Mouse (Mus musculus): ENCODE measurements around the gene Hoxa2. TPM values are rescaled to one million over a fixed set of nuclear protein-coding genes. Genes with fewer than 3 reads are reported as not detected.

The Hoxa2 gene
- total and polyA plus RNA-seq, 3 experiments = not detected

GRCm38 (mm10) chr6:52205638-52206621 lies 41.3 kb upstream of the Hoxa2 start:
- Histone ChIP-seq H3K9ac (ENCODE audit: control insufficient read depth, low read depth, low read length, poor library complexity, severe bottlenecking) (no peak overlapping the region), H3K27ac (ENCODE audit: control insufficient read depth, low read depth, low read length) (no peak overlapping the region), H3K4me1 (ENCODE audit: control insufficient read depth in 1 of 2, insufficient read depth in 2 of 2, low read length in 2 of 2) (no peaks in the 10 kb centered on the region), H3K79me2 (ENCODE audit: control insufficient read depth, insufficient read depth, low read length, poor library complexity) (no peaks in the 10 kb centered on the region), H3K9me3 (replicated peaks; ENCODE audit: insufficient read depth, low read length) (no peaks in the 10 kb centered on the region), H3K36me3 (ENCODE audit: control insufficient read depth in 1 of 2, insufficient read depth in 2 of 2, low read length in 2 of 2) (no peaks in the 10 kb centered on the region), H3K27me3 (ENCODE audit: control insufficient read depth in 1 of 2, insufficient read depth in 2 of 2, low read length in 2 of 2) (no peaks in the 10 kb centered on the region), H3K4me3 (ENCODE audit: control insufficient read depth in 1 of 2, insufficient read depth in 1 of 2, low read depth in 2 of 2, low read length in 2 of 2) (no peak overlapping the region)
- no peak for DNase-seq (ENCODE audit: low read depth, low spot score)
- TF ChIP-seq USF2 (IDR thresholded peaks at IDR 0.05; ENCODE audit: borderline replicate concordance in 1 of 2, insufficient read depth in 1 of 2, low read depth in 1 of 2, low read length in 2 of 2) (no peak), RCOR1 (IDR thresholded peaks at IDR 0.05; ENCODE audit: low read depth, low read length) (no peak), GATA1 (IDR thresholded peaks at IDR 0.05; ENCODE audit: low read depth, low read length) (no peak), MAFK (IDR thresholded peaks at IDR 0.05; ENCODE audit: borderline replicate concordance, low read depth, low read length) (no peak), POLR2AphosphoS5 (IDR thresholded peaks at IDR 0.05; ENCODE audit: borderline replicate concordance, low read depth, low read length) (no peak), MAX (IDR thresholded peaks at IDR 0.05; ENCODE audit: low read length) (no peak), EP300 (IDR thresholded peaks at IDR 0.05; ENCODE audit: low read depth in 1 of 2, low read length in 2 of 2) (no peak), MXI1 (IDR thresholded peaks at IDR 0.05; ENCODE audit: low read depth, low read length) (no peak), ZKSCAN1 (IDR thresholded peaks at IDR 0.05; ENCODE audit: low read depth, low read length) (no peak)

DNA sequence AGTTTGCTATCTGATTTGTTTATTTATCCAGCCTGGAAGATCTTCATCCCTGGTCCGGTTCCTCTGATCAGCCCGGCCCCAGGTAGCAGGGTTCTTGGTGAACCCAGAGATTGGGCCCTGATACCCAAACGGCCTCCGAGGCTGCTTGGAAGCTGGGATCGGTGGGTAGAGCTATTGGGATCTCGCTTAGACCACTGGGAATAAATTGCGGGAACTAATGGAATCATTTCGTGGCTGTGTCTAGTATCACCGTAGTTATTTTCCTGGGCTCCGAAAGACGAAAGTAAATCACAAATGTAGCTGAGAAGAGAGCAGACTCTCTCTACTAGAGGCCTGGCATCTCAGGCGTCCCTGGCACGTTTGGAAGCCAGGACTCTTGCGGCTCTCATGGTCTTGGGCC lies 40.6 kb upstream of the Hoxa2 start:
- no peak for DNase-seq (ENCODE audit: low read depth, low spot score)
- no peak overlapping the region for H3K27ac ChIP-seq (ENCODE audit: control insufficient read depth, low read depth, low read length)
- no peaks in the 10 kb centered on the region for H3K27me3 ChIP-seq (ENCODE audit: control insufficient read depth in 1 of 2, insufficient read depth in 2 of 2, low read length in 2 of 2)
- no peaks in the 10 kb centered on the region for H3K79me2 ChIP-seq (ENCODE audit: control insufficient read depth, insufficient read depth, low read length, poor library complexity)
- TF ChIP-seq BHLHE40 (IDR thresholded peaks at IDR 0.05; ENCODE audit: borderline replicate concordance, low read depth, low read length) = no peak
- no peak for TF ChIP-seq MYB (IDR thresholded peaks at IDR 0.05; ENCODE audit: low read depth, low read length)
- TF ChIP-seq CTCF (IDR thresholded peaks at IDR 0.05 in 2 of 3, conservative IDR thresholded peaks at IDR 0.05 in 1 of 3; ENCODE audit: control insufficient read depth in 1 of 3, insufficient read depth in 1 of 3, low read depth in 2 of 3, low read length in 3 of 3, poor library complexity in 1 of 3, severe bottlenecking in 1 of 3) = no peak
- no peak for TF ChIP-seq RAD21 (IDR thresholded peaks at IDR 0.05; ENCODE audit: low read depth, low read length)
- no peak for TF ChIP-seq ZKSCAN1 (IDR thresholded peaks at IDR 0.05; ENCODE audit: low read depth, low read length)
- no peak for TF ChIP-seq ZC3H11A (IDR thresholded peaks at IDR 0.05; ENCODE audit: low read depth, low read length)
- no peak for TF ChIP-seq USF1 (IDR thresholded peaks at IDR 0.05; ENCODE audit: low read depth, low read length)
- no peak for TF ChIP-seq UBTF (IDR thresholded peaks at IDR 0.05; ENCODE audit: borderline replicate concordance, insufficient read depth, low read depth, low read length)
- no peak for TF ChIP-seq NRF1 (IDR thresholded peaks at IDR 0.05; ENCODE audit: insufficient read depth, low read depth, low read length, poor library complexity, severe bottlenecking)
- TF ChIP-seq GATA1 (IDR thresholded peaks at IDR 0.05; ENCODE audit: low read depth, low read length) = no peak
- no peak for TF ChIP-seq KAT2A (conservative IDR thresholded peaks at IDR 0.05; ENCODE audit: low read depth, low read length)
- no peak for TF ChIP-seq RCOR1 (IDR thresholded peaks at IDR 0.05; ENCODE audit: low read depth, low read length)
- TF ChIP-seq CHD2 (IDR thresholded peaks at IDR 0.05; ENCODE audit: low read length) = no peak
- no peak for TF ChIP-seq MAFK (IDR thresholded peaks at IDR 0.05; ENCODE audit: borderline replicate concordance, low read depth, low read length)
- no peak for TF ChIP-seq NELFE (IDR thresholded peaks at IDR 0.05; ENCODE audit: low read depth, low read length)
- H3K9me3 ChIP-seq (replicated peaks; ENCODE audit: insufficient read depth, low read length) = no peaks in the 10 kb centered on the region
- H3K4me3 ChIP-seq (ENCODE audit: control insufficient read depth in 1 of 2, insufficient read depth in 1 of 2, low read depth in 2 of 2, low read length in 2 of 2) = no peak overlapping the region
- no peaks in the 10 kb centered on the region for H3K36me3 ChIP-seq (ENCODE audit: control insufficient read depth in 1 of 2, insufficient read depth in 2 of 2, low read length in 2 of 2)
- H3K9ac ChIP-seq (ENCODE audit: control insufficient read depth, low read depth, low read length, poor library complexity, severe bottlenecking) = no peak overlapping the region
- no peaks in the 10 kb centered on the region for H3K4me1 ChIP-seq (ENCODE audit: control insufficient read depth in 1 of 2, insufficient read depth in 2 of 2, low read length in 2 of 2)

Data from MEL (cell line).